Mouse (Mus musculus) midbrain, embryonic 15.5 days (tissue): Measurements from ENCODE around the gene Ehmt1. TPM values are rescaled to one million over a fixed set of nuclear protein-coding genes. Genes with fewer than 3 reads are reported as not detected.

Source experiments
- microRNA-seq: library from miRNA; unstranded; fragments of <30 nt; microRNA quantifications from one replicate; pipeline ENCODE4, GENCODE M21; 2016
- polyA plus RNA-seq: library from polyadenylated mRNA; unstranded; fragments of >200 nt; fragmentation: Nextera tagmentation; extraction: Ambion mirVana; gene quantifications from 2 replicates; pipeline ENCODE4 v1.2.1, GENCODE M21; 2015

Gene Ehmt1
- polyA plus RNA-seq, 1 experiment from 2014 or later, result 117 TPM

Small RNAs within 50 kb of the gene (microRNA-seq; reads per million reads assigned to microRNA genes)
- not detected for gene Gm22875

Other genes with a start within 250 kb of the Ehmt1 start
- 17.0 and 18.4 TPM in 2 replicates for gene Cacna1b, start 156.5 kb downstream of the Ehmt1 start, polyA plus RNA-seq
- gene Arrdc1, start 15.6 kb upstream of the Ehmt1 start, polyA plus RNA-seq, result 33.5 and 35.7 TPM in 2 replicates
- gene Zmynd19, start 30.2 kb upstream of the Ehmt1 start, polyA plus RNA-seq, result 24.3 and 25.3 TPM in 2 replicates
- 37.7 and 44.8 TPM in 2 replicates for gene Dph7, start 42.8 kb upstream of the Ehmt1 start, polyA plus RNA-seq
- 139 and 148 TPM in 2 replicates for gene Mrpl41, start 55.5 kb upstream of the Ehmt1 start, polyA plus RNA-seq
- gene Pnpla7, start 56.4 kb upstream of the Ehmt1 start, polyA plus RNA-seq, result 3.3 and 4.5 TPM in 2 replicates
- gene Nsmf, start 134.7 kb upstream of the Ehmt1 start, polyA plus RNA-seq, result 180 and 188 TPM in 2 replicates
- gene Entpd8, start 160.7 kb upstream of the Ehmt1 start, polyA plus RNA-seq, result not detected in 2 replicates
- not detected in 2 replicates for gene Noxa1, start 175.5 kb upstream of the Ehmt1 start, polyA plus RNA-seq